Mouse (Mus musculus) CH12.LX (cell line): ENCODE measurements around the gene Anapc15. TPM values are rescaled to one million over a fixed set of nuclear protein-coding genes. Genes with fewer than 3 reads are reported as not detected.
"Not testable (repeated sequence)": the region's sequence is repeated elsewhere in the genome, so short reads cannot be mapped to it uniquely, and the experiment has no call there.

Experiments used
- DNase-seq: peaks from one replicate; pipeline ENCODE4 v3.0.0-alpha.2; 2013; ENCODE audit errors: extremely low read depth
- H3K27ac ChIP-seq: 2 replicates; pipeline ENCODE4 v1.5.1; 2012; ENCODE audit warnings: low read depth, mild to moderate bottlenecking, control low read depth, moderate library complexity; ENCODE audit not compliant: insufficient read depth
- H3K27me3 ChIP-seq: replicated peaks from 2 replicates; pipeline ENCODE3; 2012; ENCODE audit warnings: inconsistent platforms
- H3K36me3 ChIP-seq, 2 experiments: replicated peaks in 1 of 2; 2 replicates each; pipeline versions ENCODE3 to v1.6.1; 2012; ENCODE audit warnings: inconsistent platforms in 1 of 2, low read length in 1 of 2, mild to moderate bottlenecking in 1 of 2, mixed read lengths in 1 of 2, moderate library complexity in 1 of 2; ENCODE audit not compliant: control insufficient read depth in 1 of 2, insufficient read depth in 1 of 2
- H3K4me1 ChIP-seq, 2 experiments: 2 replicates each; pipeline ENCODE4 v1.6.1; 2012; ENCODE audit warnings: inconsistent platforms in 1 of 2, moderate library complexity in 1 of 2; ENCODE audit not compliant: insufficient read depth in 2 of 2, control insufficient read depth in 1 of 2
- H3K4me2 ChIP-seq: 2 replicates; pipeline ENCODE4 v1.6.1; 2012; ENCODE audit warnings: low read depth, mild to moderate bottlenecking, control low read depth; ENCODE audit not compliant: poor library complexity, insufficient read depth, severe bottlenecking
- H3K4me3 ChIP-seq, 3 experiments: fragments of 150-350 bp in 1 of 3; sonication (generic) in 1 of 3; replicated peaks in 1 of 3; 2 replicates each; pipeline versions ENCODE3 to v1.5.1; 2011 to 2012; ENCODE audit warnings: low read depth in 2 of 3, low read length in 2 of 3, mild to moderate bottlenecking in 2 of 3, moderate library complexity in 2 of 3, control low read depth in 1 of 3, improper control_type of control experiment in 1 of 3, inconsistent platforms in 1 of 3, mixed read lengths in 1 of 3; ENCODE audit not compliant: poor library complexity in 1 of 3
- H3K79me2 ChIP-seq: replicated peaks from 2 replicates; pipeline ENCODE4 v1.6.1; 2012; ENCODE audit warnings: mild to moderate bottlenecking, moderate library complexity; ENCODE audit not compliant: control insufficient read depth, poor library complexity, insufficient read depth, severe bottlenecking; ENCODE audit errors: extremely low read depth
- H3K9ac ChIP-seq: 2 replicates; pipeline ENCODE4 v1.6.1; 2012; ENCODE audit warnings: low read depth, mild to moderate bottlenecking, control low read depth, moderate library complexity; ENCODE audit not compliant: insufficient read depth
- H3K9me3 ChIP-seq: replicated peaks from 2 replicates; pipeline ENCODE3; 2012; ENCODE audit warnings: low read length, inconsistent platforms, mixed read lengths
- BHLHE40 ChIP-seq: IDR thresholded peaks from 2 replicates; pipeline ENCODE4 v1.6.1; 2011; ENCODE audit warnings: mild to moderate bottlenecking, low read depth, low read length, improper control_type of control experiment
- CTCF ChIP-seq, 2 experiments: IDR thresholded peaks in 1 of 2; conservative IDR thresholded peaks in 1 of 2; 2 replicates each; pipeline ENCODE4 v1.5.1; 2011 to 2012; ENCODE audit warnings: low read depth in 2 of 2, low read length in 2 of 2, improper control_type of control experiment in 1 of 2, inconsistent platforms in 1 of 2, mild to moderate bottlenecking in 1 of 2, moderate library complexity in 1 of 2
- ETS1 ChIP-seq: conservative IDR thresholded peaks from 2 replicates; pipeline ENCODE4 v1.6.1; 2012; ENCODE audit warnings: low read depth, mild to moderate bottlenecking, inconsistent platforms, low read length, improper control_type of control experiment, moderate library complexity
- IRF4 ChIP-seq: IDR thresholded peaks from 2 replicates; pipeline ENCODE4 v1.6.1; 2014; ENCODE audit warnings: low read depth, mild to moderate bottlenecking, inconsistent platforms, low read length, improper control_type of control experiment
- JUND ChIP-seq: conservative IDR thresholded peaks from 2 replicates; pipeline ENCODE4 v1.6.1; 2011; ENCODE audit warnings: low read depth, low read length, improper control_type of control experiment
- MAFK ChIP-seq: IDR thresholded peaks from 2 replicates; pipeline ENCODE4 v1.6.1; 2011; ENCODE audit warnings: low read length, improper control_type of control experiment; ENCODE audit not compliant: insufficient replicate concordance
- MAZ ChIP-seq: IDR thresholded peaks from 2 replicates; pipeline ENCODE4 v1.6.1; 2012; ENCODE audit warnings: low read depth, mild to moderate bottlenecking, inconsistent platforms, low read length, improper control_type of control experiment, moderate library complexity
- MXI1 ChIP-seq: IDR thresholded peaks from 2 replicates; pipeline ENCODE4 v1.6.1; 2011; ENCODE audit warnings: mild to moderate bottlenecking, low read depth, low read length, improper control_type of control experiment
- POLR2AphosphoS2 ChIP-seq: IDR thresholded peaks from 2 replicates; pipeline ENCODE4 v1.6.1; 2011; ENCODE audit warnings: low read depth, low read length, improper control_type of control experiment
- RAD21 ChIP-seq: IDR thresholded peaks from 2 replicates; pipeline ENCODE4 v1.6.1; 2011; ENCODE audit warnings: low read depth, mild to moderate bottlenecking, low read length, improper control_type of control experiment, moderate library complexity
- SMC3 ChIP-seq: IDR thresholded peaks from 2 replicates; pipeline ENCODE4 v1.6.1; 2011; ENCODE audit warnings: low read depth, low read length, improper control_type of control experiment
- dilution Hi-C: fragments of 300-500 bp; cut with MboI; formaldehyde crosslinking; loops from 2 replicates; pipeline ENCODE4 v1.14.3; 2020; ENCODE audit warnings: low sequenced_read_pairs; ENCODE audit not compliant: extremely low pct_unique_long_range_greater_than_20kb, extremely low pct_ligation_motif_present
- in situ Hi-C: fragments of 300-500 bp; cut with MboI; formaldehyde crosslinking; loops from 3 replicates; pipeline ENCODE4 v1.14.3; 2019; ENCODE audit warnings: low sequenced_read_pairs, low pct_ligation_motif_present, low pct_unique_long_range_greater_than_20kb, mixed read lengths
- polyA plus RNA-seq: library from polyadenylated mRNA; unstranded; fragments of >175 nt; gene quantifications from 2 replicates; pipeline ENCODE4 v1.2.1, GENCODE M21; 2012; ENCODE audit warnings: low read depth; ENCODE audit not compliant: insufficient read length
- total RNA-seq, 2 experiments: library from RNA; depleted of rRNA; stranded (reverse); fragments of 300-350 nt in 1 of 2; fragments of >200 nt in 1 of 2; gene quantifications; 2 replicates each; pipeline ENCODE4 v1.2.3; 2012 to 2014

Anapc15 gene
- total and polyA plus RNA-seq, 3 experiments = 69.1 to 97.1 (median 90.6) TPM

DNA sequence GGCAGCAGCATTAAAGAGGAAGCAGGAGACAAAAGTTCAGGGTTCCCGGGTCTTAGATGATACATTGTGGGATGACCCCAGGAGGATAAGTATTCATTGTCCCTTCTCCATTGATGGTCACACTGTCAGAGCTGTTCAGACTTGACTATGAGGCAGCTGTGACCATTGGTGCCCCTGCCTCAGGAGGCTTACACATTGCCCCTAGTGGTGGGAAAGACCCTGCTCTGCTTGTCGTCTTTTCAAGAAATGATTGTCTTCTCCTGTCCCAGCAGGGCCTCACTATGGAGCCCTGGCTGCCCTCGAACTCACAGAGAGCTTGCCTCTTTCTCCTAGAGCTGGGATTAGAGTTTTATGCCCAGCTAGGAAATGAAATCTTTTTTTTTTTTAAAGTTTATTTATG is 48.5 kb downstream of the Anapc15 start:
- no peaks in the 10 kb centered on the region for H3K9me3 ChIP-seq
- no peak overlapping the region for H3K4me2 ChIP-seq
- peaks cover 13% of the 10 kb centered on the region for H3K79me2 ChIP-seq
- H3K27me3 ChIP-seq = no peaks in the 10 kb centered on the region
- no peak for TF ChIP-seq ETS1
- TF ChIP-seq JUND = no peak
- TF ChIP-seq SMC3 = no peak
- no peak for TF ChIP-seq BHLHE40
- TF ChIP-seq MAFK = no peak
- TF ChIP-seq CTCF (conservative IDR thresholded peaks at IDR 0.05 in 1 of 2, IDR thresholded peaks at IDR 0.05 in 1 of 2; ENCODE audit: low read depth in 2 of 2, low read length in 2 of 2) = peak; percentile 28 to 54; a peak in 3 of 4 replicates
- TF ChIP-seq MXI1 = no peak
- TF ChIP-seq MAZ = no peak
- H3K9ac ChIP-seq = no peak overlapping the region
- H3K4me3 ChIP-seq = no peak overlapping the region
- peaks cover 4 to 23% of the 10 kb centered on the region in 2 experiments; a peak in 2 of 4 replicates for H3K4me1 ChIP-seq
- DNase-seq = no peak
- dilution Hi-C loops = no loop called here
- peaks cover 45 to 76% of the 10 kb centered on the region in 2 experiments for H3K36me3 ChIP-seq
- no peak overlapping the region for H3K27ac ChIP-seq
- in situ Hi-C loops = loop anchor here (10.0 kb wide), 2 partner anchors 143 to 173 kb away; partner anchors contain the start of gene Trpc2

DNA sequence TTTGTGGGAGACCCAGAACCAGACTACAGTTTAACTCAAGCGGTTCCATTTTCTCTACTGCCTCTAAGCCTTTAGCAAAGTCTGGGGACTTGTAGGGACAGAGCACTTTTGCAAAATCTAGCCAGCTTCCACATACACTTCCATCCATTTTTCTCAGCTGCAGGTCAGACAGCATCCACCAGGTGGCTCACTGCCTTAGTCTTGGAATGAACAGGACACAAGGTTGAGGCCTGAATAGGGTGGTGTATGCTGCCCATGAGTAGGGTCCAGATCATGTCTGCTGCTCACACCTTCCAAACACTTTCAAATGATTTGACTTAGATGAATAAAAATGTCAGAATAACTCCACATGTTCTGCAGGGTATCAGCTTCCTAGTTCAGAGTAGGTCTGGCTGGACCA is 54.6 kb downstream of the Anapc15 start:
- TF ChIP-seq RAD21 (peak; percentile 64), JUND (0 out of 2 replicates have a peak, but pooled peaks have one; percentile 13), POLR2AphosphoS2 (no peak), CTCF (conservative IDR thresholded peaks at IDR 0.05 in 1 of 2, IDR thresholded peaks at IDR 0.05 in 1 of 2; ENCODE audit: low read depth in 2 of 2, low read length in 2 of 2) (peak; percentile 83 to 84), IRF4 (peak; percentile 31; the same call in 1 of the 2 replicates), SMC3 (peak; percentile 86)
- H3K27me3 ChIP-seq = no peaks in the 10 kb centered on the region
- no peak overlapping the region for H3K27ac ChIP-seq
- H3K79me2 ChIP-seq = no peaks in the 10 kb centered on the region
- no peaks in the 10 kb centered on the region for H3K4me1 ChIP-seq
- no peak overlapping the region for H3K9ac ChIP-seq
- in situ Hi-C loops (loop anchor here (10.0 kb wide), 2 partner anchors 137 to 167 kb away; partner anchors contain the start of gene Trpc2), dilution Hi-C loops (no loop called here)
- no peak overlapping the region for H3K4me3 ChIP-seq
- H3K4me2 ChIP-seq = no peak overlapping the region
- peaks cover 11 to 31% of the 10 kb centered on the region in 2 experiments for H3K36me3 ChIP-seq
- no peaks in the 10 kb centered on the region for H3K9me3 ChIP-seq
- peak; percentile 55 for DNase-seq

DNA sequence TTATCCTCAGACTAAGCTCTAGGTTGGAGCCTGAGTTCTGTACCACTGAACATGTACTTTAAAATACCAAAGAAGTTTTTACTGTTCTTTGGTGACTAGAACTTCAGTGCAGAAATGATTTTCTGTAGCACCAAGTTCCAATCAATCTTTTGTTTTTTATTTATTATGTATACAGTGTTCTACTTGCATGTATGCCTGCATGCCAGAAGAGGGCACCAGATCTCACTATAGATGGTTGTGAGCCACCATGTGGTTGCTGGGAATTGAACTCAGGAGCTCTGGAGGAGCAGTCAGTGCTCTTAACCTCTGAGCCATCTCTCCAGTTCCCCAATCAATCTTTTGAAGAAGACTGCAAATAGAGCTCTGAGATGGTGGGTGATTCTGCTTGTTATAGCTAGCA is 62.4 kb downstream of the Anapc15 start:
- H3K36me3 ChIP-seq = peaks cover 0 to 10% of the 10 kb centered on the region in 2 experiments
- H3K79me2 ChIP-seq, H3K27me3 ChIP-seq, DNase-seq, in situ Hi-C loops, H3K27ac ChIP-seq, H3K4me2 ChIP-seq, H3K4me1 ChIP-seq, H3K9ac ChIP-seq, H3K9me3 ChIP-seq: not testable (repeated sequence)
- peak in 1 of 2 experiments; percentile 43; a peak in 2 of 4 replicates for TF ChIP-seq CTCF (conservative IDR thresholded peaks at IDR 0.05 in 1 of 2, IDR thresholded peaks at IDR 0.05 in 1 of 2; ENCODE audit: low read depth in 2 of 2, low read length in 2 of 2)
- TF ChIP-seq, all 38 proteins: peak for 1; not testable (repeated sequence) for 37
- dilution Hi-C loops, H3K4me3 ChIP-seq: not testable (repeated sequence)
